Mouse (Mus musculus) cerebellum, postnatal 36 days (tissue): ENCODE results near the gene Gpr141.

Experiments
- DNase-seq, 2 experiments: peaks; one replicate each; pipeline ENCODE4 v3.0.0; 2021 to 2022; ENCODE audit warnings: mixed read lengths in 2 of 2

Gene Gpr141

GRCm38 (mm10) chr13:19717201-19717600 is 106.9 kb downstream of the Gpr141 start:
- no peak for DNase-seq

DNA sequence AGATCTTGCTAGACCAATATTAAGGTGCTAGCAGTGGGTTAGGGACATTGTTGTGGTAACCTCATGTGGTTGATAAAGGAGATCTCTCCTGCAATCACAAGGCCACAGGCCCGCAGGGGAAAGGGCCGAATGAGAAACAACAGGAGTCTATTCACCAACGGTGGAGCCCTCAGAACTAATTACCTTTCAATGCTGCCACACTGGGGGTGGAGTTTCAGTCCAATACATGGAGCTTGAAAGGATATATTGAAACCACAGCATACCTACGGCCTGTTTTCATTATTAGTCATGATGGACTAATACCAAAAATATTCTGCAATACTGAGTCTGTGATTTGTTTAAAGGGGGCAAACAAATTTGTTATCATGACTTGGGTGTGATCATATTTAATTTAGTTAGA is 120.3 kb downstream of the Gpr141 start:
- no peak for DNase-seq

- DNase-seq: peak; percentile 34 to 45
These were observed 122.5 kb downstream of the Gpr141 start for GRCm38 (mm10) chr13:19701443-19702078.

DNA sequence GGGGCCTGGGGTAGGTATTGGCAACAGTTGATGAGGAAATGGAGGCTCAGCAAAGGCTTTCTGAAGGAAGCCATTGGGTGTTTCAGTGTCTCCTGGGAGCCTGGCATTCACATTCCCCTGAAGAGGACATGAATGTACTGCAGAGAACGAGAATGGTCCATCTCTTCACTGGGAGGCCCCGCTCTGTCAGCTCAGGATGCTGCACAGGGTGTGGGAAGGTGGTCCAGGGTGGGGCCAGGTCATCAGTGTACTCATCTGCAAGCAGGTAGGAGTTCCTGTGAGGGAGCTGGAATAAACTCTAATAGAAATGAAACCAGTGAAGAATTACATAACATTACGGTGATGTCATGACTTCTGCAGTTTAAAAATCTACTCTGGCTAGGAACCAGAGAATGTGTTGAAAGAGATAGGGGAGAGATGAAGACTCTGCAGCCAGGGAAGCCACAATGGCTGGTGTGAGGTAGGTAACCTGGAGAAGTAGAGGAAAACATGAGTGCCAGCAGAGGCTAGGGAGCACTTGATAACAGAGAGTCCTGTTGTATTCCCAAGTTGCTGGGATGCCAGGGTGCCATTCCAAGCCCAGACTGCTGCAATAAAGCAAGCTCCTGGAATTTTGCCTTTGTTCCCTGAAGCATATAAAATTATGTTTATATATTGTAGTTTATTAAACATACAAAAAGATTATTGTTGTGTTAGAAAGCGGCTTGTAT is 123.2 kb downstream of the Gpr141 start:
- DNase-seq: no peak
